Mouse (Mus musculus) gastrocnemius, postnatal 36 days (tissue): Measurements from ENCODE around the gene Rlbp1. TPM values are rescaled to one million over a fixed set of nuclear protein-coding genes. Genes with fewer than 3 reads are reported as not detected.
A peak's percentile ranks its signal among the peaks of the same experiment; 100 is the strongest.

Source experiments
- DNase-seq, 2 experiments: peaks; one replicate each; pipeline ENCODE4 v3.0.0; 2022
- intact Hi-C: fragments of 180-260 bp; cut with DNase I; formaldehyde crosslinking; loops from one replicate; pipeline ENCODE4 v1.15.1; 2025
- long read RNA-seq, 2 experiments: library from polyadenylated mRNA; stranded (forward); transcript quantifications; one replicate each; pipeline ENCODE4 v2.0.0; 2021
- total RNA-seq, 2 experiments: library from RNA; stranded (reverse); gene quantifications; 2 replicates each; pipeline ENCODE4 v1.2.3; 2021

The Rlbp1 gene
- total RNA-seq: not detected
- long read RNA-seq, experiment 1: 0 reads
- long read RNA-seq, experiment 2: 0 reads

DNA sequence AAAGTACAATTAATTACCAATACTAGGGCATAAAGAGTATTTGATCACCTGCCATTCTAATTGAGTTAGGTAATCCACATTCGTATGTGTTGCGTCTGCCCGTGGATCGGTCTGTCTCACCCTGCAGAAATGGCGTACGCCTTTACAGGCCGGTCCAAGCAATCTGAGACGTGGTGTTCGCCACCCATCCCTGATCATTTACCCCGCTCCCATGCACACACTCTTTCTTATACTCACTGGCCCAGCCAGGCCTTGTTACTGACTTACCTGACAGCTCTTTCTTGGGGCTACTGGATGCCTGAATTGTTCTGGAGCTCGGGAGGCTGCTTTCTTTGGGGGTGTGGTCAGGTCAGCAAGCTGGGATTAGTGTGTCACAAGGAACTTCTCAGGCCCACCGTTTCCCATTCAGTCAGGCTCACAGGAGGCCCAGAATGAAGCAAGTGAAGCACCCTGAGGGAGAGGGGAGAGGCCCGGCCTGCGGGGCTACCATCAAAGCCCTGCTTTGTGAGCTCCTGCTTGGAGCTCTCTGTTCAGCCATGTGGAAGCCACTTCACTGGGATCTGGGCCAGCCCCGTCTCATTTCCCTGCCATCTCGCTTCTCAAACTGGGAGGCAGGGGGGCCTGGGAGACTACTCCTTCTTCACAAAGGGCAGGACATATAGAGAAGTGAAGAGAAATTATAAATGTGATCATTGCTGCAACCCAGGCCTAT, at the start of gene Rlbp1:
Rlbp1 (minus strand) TSS at position 627 of the 712 bp plus-strand sequence.
- intact Hi-C loops: no loop called here
- DNase-seq: no peak

DNA sequence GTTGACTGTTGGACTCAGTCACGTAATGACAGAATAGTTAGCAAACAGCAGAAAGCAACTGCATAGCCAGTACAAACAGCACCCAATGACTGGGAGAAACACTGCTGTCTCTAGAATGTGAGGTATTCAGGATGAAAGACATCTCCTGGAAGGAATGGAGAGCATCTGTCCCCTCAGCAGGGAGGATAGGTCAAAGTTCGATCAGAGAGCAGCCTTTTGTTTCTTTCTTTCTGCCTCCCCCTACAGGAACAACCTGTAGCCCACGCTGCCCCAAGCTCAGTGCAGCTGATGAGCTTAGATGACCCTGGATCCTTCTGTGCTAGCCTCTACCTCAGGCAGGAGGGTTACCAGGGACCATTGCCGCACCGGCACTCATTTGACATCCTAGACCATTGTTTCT, 41.4 kb upstream of the Rlbp1 start:
- intact Hi-C loops: loop anchor here (5.0 kb wide), 1 partner anchor 54 kb away; no protein-coding TSS in a partner anchor
- no peak for DNase-seq

DNA sequence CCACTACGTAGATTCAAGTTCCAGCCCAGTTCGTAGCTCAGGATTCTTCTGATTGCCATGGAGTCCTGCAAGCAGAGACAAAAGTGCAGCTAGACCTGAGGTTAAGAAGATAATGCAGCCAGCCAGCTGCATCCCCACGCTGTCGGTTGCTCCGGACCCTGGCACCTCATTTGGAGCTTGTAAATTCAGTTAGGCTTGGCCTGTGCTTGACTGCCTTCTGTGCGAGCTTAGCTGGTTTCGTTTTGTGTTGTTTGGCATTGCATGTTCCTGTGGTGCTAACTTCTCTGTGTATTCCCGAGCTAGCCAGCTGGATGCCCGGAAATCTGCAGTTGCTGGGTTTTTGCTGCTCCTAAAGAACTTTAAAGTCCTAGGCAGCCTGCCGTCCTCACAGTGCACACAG, 39.0 kb upstream of the Rlbp1 start:
- no peak for DNase-seq
- intact Hi-C loops: loop anchor here (5.0 kb wide), 1 partner anchor 56 kb away; no protein-coding TSS in a partner anchor

DNA sequence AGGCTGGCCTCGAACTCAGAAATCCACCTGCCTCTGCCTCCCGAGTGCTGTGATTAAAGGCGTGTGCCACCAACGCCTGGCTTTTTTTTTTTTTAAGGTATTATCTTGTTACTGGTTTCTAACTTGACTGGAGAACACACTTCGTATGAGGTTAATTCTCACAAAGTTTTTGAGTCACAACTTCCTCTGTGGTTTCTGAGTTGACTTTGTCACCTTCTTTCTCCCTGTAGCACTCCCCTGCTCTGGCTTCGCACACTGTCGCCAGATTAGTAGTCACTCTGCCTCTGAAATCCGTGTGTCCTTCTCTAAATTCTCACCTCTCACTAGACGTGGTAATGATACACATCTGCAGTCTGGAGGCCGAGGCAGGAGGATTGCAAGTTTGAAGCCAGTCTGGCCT, 36.0 kb upstream of the Rlbp1 start:
- intact Hi-C loops: no loop called here
- no peak for DNase-seq

DNA sequence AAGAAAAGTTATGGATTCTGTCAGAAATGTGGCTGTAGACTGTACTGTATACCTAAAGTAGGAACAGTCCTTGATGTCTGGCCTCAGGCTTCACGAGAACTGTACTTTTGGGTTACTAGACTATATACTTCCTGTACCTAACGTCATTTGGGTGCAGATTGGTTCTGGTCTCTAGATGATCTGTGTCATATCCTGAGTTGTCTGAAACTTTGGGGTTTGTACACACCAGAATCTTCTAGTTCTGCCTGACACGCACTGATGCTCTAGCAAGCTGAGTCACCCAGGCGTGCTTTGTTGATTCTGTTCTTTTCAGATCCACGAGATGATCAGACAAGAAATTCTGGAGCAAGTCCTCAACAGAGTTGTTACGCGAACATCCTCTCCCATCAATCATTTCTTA, 33.1 kb upstream of the Rlbp1 start:
- intact Hi-C loops: no loop called here
- DNase-seq: no peak

DNA sequence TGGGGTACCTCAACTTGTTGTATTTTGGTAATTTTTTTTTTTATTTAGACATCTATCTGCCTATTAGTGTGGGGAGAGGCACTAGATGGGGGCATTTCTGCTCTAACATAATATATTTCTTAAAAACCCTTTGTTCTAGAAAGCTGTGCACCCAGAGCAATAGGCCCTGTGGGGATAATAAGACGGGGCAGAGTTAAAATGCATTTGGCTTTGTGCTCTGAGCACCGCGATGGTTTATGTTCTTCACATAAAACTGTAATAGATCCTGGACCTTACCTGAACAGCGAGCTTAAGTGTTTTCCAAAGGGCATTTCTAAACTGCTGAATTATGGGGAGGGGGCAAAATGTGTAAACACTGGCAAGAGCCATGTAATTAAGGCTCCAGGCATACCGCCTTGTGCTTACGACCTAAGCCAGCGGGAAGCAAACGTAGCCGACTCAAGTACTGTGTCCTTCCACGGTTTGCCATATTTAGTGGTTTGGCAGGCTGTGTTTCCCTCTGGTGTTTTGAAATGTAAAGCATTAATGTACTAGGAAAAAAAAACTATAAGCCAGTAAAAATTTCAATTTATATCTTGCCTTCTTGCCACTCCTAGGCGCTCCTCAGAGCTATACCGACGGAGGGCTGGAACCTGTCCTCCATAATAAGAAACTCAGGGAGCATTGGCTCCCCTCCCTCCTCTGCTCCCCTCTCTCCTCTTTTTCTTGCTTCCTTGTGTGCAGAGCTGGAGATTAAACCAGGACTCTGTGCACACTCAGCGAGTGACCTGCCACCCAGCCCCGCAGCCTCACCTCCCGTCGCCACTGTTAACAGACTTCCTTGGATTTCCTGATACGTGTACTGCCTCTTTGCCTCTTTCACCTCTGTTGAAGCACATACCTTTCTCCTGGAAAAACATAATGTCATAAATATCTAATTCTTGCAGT, 27.9 kb upstream of the Rlbp1 start:
- intact Hi-C loops: no loop called here
- DNase-seq: no peak

DNA sequence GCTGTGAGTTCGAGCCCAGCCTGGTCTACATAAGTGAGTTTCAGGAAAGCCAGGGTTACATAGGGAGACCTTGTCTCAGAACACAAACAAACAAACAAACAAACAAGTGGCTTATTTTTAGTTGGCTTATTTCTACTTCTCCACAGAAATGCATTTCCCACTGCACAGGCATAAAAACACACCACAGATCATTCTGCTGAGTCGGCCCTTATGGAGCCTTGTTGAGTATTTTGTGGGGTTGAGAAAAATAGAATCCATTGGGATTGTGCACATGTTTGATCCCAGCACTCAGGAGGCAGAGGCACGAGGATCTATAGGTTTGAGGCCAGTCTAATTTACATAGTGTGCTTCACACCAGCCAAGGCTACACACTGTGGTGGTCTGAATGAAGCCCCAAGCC, 13.4 kb upstream of the Rlbp1 start:
- intact Hi-C loops: no loop called here
- DNase-seq: no peak

DNA sequence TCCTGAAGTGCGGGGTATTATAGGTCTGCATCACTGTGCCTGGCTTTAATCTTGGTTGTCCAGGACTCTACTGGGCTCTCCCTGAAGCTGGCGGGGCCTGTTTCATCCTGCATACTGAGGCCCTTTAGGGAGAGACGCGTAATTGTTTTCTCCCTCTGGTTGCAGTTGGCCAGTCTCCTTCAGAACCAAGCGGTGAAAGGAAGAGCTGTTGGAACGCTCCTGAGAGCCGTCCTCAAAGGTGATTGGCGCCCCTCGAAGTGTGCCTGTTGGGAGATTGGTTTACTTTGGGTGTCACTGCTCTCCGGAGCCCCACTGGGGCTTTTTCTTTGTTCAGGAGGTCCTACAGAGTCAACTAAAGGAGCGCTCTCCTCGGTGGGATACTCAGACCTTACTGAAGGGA, 12.1 kb upstream of the Rlbp1 start:
- intact Hi-C loops: no loop called here
- DNase-seq: no peak

DNA sequence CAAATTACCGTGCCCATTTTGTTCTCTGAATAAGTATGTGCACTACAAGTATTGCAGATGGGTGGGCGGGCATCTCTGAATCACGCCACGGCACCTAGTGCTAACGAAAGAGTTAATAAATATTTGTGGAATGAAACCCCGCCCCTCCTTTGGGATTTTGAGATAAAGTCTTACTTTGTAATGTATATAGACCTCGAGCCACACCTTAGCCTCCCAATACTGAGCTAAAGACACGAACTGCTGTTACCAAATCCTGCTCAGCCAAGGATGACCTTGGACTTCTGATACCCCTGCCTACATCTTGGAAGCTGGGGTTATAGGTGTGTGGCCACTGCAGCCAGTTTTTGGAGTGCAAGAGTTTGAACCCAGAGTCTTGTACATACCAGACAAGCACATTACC, 11.6 kb upstream of the Rlbp1 start:
- no peak for DNase-seq
- intact Hi-C loops: no loop called here

DNA sequence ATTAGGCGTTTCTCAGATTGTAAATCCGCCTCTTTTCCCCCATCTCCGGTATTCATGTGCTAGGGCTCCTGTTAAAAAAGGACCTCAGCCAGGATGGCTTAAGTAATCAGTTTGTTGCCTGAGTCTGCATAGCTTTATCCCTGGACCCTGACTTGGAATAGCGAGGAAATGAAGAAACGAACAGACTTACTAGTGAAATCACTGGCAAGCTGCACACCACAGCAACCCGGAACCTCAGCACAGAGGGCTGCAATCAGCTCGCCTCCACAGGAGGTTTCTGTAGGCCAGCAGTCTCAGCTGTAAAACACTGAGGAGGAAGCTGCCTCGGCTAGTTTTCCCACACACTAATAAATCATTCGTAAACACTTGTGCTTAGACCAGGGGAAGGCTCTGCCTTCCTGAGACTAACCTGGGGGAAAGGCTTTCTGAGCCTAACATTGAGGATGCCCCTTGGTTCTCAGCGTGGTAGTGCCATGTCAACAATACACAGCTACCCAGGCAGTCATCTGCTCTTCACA, 10.7 kb upstream of the Rlbp1 start:
- no peak for DNase-seq
- intact Hi-C loops: no loop called here

DNA sequence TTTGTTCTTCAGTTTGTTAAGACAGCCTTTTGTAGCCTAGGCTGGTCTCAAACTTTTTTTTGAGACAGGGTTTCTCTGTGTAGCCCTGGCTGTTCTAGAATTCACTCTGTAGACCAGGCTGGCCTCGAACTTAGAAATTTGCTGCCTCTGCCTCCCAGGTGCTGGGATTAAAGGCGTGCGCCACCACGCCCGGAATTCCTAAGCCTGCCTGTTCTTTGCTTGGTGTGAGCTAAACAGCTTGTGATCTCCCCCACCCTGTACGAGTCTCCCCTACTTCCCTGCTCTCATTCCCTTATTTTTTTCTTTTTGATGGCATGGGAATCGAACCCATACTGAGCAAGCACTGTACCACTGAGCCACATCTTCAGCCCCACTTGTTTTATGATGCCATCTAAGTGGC, 8.3 kb upstream of the Rlbp1 start:
- DNase-seq: no peak
- intact Hi-C loops: no loop called here

DNA sequence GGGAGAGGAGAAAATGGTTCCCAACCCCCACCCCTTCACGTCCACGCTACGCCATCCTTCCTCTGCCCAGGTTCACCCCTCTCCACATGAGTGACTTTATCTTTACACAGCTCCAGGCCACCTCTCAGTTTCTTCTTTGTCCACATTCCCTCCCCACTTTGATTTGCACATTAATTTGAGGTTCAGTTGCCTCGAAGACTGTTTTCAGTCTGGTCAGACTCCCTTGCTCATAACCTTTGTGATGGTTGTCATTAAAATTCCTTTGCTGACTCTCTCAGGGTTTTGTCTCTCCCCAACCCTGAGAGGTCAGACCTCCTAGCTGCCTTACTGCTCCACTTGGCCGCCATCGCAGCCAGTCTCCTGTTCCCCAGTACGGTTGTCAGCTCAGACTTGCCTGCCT, 7.8 kb upstream of the Rlbp1 start:
- no peak for DNase-seq
- intact Hi-C loops: loop anchor here (5.0 kb wide), 1 partner anchor 73 kb away; the partner anchor contains the start of gene Polg

DNA sequence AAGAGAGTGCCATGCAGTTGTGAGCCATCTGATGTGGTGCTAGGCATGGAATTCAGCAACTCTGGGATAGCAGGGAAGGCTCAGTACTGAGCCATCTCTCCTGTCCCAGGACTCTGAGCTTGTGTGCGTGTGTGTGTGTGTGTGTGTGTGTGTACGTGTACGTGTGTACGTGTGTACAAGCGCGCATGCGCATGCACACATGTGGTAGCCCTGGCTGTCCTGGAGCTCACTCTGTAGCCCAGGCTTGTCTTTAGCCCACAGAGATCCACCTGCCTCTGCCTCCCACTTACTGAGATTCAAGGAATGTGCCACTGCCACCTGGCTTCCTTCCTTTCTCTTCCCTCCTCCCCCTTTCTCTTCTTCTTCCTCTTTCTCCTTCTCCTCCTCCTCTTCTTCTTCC, 7.1 kb upstream of the Rlbp1 start:
- no peak for DNase-seq
- intact Hi-C loops: loop anchor here (5.0 kb wide), 1 partner anchor 73 kb away; the partner anchor contains the start of gene Polg

DNA sequence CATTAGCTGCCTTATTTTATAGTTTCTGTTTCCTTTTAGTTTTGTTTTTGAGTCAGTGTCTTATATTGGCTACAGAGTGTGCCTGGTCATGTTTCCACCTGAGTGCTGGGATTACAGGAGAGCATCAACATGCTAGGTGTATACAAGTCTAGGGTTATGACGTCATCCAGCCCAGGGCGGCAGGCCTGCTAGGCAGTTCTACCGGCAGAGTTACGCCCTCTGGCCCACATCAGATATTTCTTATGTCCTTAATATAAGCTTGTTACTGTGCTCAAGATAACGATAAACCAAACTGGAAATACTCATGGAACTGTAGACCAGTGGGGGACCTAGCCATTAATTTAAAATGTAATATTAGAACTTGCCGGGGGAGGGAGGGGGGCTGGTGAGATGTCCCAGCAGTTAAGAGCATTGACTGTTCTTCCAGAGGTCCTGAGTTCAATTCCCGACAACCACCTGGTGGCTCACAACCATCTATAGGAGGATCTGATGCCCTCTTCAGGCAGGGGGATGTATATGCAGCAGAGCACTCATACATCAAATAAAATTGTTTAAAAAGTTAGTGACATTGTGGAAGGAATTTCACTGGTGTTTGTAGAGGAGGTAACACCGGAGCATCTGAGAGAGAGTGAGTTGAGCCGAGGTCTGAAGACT, 6.1 kb upstream of the Rlbp1 start:
- no peak for DNase-seq
- intact Hi-C loops: loop anchor here (5.0 kb wide), 1 partner anchor 74 kb away; the partner anchor contains the start of gene Polg

DNA sequence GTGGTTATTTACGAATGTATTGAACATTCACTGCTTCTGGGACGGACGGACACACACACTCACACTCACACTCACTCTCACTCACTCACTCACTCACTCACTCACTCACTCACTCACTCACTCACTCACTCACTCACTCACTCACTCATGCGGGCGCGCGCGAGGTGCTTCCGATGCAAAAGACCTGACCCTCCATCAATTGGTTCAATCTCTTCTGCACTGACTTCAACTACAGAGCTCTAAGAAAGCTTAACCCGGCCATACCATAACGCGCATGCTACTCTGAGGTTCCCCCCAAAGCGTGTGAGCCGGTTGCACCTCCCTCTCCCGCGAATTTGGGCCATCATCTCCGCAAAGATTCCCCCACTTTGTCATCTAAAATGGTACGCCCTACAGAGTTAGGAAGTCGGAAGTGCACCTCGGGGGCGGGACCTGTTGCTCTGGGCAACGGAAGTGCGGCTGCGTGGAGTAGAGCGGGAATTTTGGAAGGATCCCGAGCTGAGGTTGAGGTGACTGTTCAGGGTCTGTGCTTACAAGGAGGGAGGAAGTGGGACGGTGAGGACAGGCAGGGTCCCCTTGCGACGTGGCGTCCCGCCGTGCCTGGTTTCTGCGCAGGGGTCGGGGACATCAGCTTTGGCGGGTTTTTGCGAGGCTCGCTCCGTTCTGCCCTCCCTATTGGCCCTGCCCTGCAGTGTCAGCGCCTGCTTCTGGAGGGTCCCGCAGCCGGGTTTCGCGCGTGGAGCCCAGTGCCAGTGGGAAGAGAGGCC, 5.2 kb upstream of the Rlbp1 start, which contains the start of gene Fanci:
Fanci (plus strand) TSS at position 47 of the 767 bp plus-strand sequence.
- intact Hi-C loops: loop anchor here (5.0 kb wide), 1 partner anchor 75 kb away; the partner anchor contains the start of gene Polg
- peak; percentile 95 to 96 for DNase-seq

DNA sequence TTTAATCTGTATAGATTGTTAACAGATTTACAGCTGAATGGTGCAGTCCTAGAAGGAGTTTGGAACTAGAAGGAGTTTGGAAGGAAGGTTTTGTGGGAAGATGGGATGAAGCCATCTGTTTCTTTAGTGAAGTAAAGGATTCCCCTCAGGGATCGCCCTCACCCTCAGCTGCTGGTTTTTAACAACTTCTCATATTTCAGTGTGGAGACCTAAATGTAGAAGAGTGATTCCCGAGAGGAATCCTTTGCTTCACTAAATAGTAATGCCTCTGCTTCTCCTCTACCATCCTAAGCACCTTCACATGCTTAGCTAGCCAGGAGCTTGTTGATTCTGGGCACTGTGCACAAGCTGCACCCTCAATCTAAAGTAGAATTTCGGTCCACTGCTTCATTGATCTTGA, 4.6 kb upstream of the Rlbp1 start:
- no peak for DNase-seq
- intact Hi-C loops: loop anchor here (5.0 kb wide), 1 partner anchor 76 kb away; the partner anchor contains the start of gene Polg

DNA sequence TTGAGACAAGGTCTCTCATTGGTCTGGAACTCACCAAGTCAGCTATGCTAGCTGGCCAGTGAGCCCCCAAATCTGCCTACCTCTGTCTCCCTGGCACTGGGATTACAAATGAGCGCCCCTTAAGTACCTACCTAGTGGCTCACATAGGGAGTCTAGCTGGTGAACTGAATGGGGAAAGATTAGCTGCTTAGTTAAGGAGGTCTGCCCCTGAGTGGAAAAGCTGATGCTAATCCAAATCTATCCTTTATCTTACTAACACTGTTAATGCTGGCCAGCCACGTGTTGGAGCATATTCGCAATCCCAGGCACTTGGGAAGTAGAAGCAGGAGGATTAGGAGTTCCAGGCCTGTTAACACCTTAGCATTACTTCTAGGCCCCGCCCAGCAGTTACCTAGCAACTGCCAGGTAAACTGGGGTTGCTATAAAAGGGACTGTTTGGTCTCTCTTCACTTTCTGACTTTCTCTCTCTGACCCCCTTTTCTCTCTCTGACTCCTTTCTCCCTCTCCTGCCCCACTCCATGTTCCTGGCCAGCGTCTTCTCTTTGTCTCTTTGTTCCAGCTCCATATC, 3.4 kb upstream of the Rlbp1 start:
- intact Hi-C loops: loop anchor here (5.0 kb wide), 1 partner anchor 77 kb away; the partner anchor contains the start of gene Polg

DNA sequence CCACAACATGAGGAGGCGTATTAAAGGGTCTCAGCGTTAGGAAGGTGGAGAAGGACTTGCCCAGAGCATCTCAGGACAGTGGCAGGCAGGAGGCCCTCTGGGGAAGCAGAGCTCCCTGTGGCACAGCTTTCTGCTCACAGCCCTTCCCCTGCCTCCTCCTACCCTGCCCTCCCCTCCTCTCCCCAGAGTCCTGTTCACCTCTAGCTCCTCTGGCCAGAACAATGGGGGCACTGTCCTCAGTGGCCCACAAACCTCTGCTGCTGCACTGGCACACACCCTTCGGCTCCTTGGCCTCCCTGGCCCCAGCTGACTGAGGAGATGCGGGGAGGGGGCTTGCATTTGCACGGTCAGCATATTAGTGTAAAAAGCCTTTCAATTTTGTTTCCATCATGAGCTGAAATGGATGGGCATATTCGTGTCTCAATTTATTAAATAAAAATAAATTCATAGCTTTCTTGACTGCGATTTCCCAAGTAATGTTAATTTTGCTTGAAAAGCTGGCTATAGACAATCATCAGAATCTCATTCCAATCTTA, 1.9 kb upstream of the Rlbp1 start:
- DNase-seq: no peak
- intact Hi-C loops: no loop called here

More for the DNA sequence above, 3.4 kb upstream of the Rlbp1 start:
- DNase-seq: no peak

DNA sequence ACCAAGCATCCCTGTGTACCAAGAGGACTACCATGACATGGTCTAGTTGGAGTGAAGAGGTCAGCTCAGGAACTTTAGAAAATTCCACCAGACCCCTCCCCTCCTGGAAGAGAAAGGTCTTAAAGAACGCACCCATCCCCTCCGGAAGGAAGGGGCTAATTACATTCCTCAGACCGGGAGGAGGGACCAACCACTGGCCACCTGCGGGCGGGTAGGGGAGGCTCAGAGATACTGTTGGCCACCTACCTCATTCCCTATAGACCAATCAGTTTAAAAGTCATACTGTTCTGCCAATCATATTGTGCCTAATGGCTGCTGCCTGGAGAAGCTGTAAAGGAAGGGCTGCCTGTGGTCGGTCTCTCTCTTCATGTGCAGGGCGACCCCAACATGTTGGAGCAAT, 1.1 kb upstream of the Rlbp1 start:
- intact Hi-C loops: no loop called here
- no peak for DNase-seq
